Mouse (Mus musculus) induced T-regulatory cell, adult 2 months (primary cell): ENCODE measurements around the gene Bet1.
A peak's percentile ranks its signal among the peaks of the same experiment; 100 is the strongest.

Experiments
- DNase-seq: peaks from one replicate; pipeline ENCODE4 v3.0.0-alpha.2; 2012; ENCODE audit warnings: low read depth

Gene Bet1

DNA sequence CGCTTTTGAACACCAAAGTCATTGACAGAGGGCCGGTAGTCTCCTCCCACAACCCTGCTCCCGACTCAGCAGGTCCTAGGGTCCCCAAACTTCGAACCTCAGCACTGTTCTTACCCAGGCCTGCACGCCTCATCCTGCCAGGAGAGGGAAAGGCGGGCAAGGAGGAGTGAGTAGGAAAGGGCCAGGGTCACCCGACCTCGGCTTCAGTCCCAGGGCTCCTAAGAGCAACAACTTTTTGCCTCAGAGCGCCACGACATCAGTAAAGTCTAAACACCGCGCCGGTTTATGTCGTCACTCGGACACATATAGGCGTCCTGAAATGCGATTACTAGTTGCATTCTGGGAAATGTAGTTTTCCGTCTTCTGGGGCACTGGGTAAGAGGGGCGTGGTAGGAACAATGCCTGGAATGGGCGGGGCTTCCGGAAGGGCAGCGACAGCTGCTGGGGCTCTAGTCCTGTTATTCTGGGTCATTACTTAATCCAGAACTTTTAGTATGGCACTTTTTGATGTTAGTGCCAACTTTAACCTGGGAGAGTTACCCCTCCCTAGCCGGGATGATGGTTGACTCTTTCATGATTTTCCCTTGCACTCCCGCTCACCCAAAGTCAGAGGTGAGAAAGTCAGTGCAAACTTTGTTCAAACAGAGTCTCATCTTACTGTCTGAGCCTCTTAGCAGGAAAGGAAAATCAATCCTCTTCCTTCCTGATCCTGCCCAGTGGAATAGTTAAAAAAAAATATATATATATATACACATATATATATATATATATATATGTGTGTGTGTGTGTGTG lies at the start of gene Bet1:
Gene Bet1, minus strand, starts transcription at position 310 of the 792 bp plus-strand sequence.
- DNase-seq = peak; percentile 94

DNA sequence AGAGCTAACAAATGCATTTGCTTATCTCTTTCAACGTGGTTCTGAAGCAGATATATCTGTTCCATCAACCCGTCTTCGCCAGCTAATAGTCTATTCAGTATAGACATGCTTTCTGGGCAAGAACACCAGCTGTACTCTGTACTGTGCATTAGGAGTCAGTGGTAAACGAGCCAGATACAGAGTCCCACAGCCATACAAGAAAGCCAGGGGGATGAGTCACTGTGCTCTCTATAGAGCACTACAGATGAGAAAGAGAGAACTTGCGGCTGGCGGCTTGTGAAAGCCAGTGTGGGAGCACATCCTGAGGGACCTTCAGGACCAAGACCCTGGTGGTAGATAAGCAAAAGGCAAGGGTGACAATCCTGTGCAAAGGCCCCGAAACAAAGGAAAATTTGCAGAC lies 45.5 kb upstream of the Bet1 start:
- DNase-seq = no peak

DNA sequence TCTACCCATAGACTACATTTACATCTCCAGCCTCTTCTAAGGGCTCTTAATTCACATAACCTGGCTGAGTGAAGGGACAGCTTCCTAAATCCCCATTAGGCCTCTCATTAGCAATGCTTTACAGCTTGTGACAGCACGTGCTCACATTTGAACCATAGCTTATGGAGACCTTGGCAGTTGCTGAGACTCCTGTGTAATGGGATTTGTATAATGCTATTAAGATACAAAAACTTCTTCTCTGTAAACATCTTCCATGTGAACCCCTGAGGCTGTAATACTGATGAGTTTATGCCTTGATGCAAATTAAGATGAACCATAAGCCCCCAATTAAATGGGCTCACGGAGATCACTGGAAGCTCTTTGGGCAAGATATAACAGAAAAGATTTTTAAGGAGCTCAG lies 44.4 kb upstream of the Bet1 start:
- DNase-seq = no peak

DNA sequence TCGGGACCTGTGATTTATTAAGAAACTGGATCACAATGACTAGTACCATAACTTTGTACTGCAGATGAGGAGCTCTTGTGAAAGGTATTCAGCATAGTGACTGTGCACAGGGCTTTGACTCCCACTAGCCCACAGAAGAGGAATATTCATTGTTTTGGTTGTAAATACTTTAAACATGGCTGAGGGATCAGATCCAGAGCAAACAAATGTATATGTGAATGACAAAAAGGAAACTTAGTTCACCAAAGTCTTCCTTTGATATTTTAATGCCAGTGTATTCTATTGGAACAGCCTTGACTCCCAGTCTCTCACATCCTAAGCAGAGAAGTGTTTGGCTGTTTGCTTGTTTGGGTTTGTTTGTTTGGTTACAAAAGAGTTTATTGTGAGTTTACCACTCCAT lies 31.8 kb upstream of the Bet1 start:
- no peak for DNase-seq

DNA sequence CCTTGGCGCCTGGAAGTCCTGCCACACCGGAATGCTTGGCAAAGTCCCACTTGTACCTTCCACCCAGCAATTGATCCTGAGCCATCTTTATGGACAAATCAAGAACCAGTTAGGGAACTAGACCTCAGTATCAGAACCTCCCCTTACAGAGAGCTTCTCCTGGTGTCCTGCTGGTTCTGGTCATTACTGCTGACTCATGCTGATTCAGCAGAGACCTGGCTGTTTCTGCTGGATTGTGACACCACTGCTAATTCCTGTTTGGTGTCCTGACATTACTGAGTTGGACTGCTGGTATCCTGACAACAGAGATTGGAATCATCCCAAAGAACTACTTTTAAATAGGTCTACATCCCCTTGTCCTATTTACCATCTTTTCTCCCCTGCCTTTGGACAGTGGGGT lies 3.7 kb upstream of the Bet1 start:
- DNase-seq = no peak

- DNase-seq = no peak
Observed at GRCm38 (mm10) chr6:4072281-4072680, 14.5 kb downstream of the Bet1 start.

DNA sequence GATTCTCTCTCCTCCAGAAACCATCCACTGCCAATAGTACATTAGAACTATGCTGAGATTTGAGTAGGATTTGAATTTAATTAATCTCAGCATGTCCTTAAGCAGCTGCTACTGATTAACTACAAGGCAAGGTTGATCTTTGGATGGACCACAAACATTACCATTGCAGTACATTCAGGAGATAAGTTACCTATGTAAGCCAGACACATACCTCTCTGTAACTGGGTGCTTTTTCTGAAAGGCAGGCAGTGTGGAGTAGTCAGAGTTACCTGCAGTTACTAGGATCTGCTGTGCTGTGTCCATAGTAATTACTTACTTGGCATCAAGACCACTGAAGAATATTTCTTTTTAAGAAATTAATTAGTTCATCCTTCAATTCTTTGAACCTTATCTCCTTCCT lies 17.1 kb downstream of the Bet1 start:
- no peak for DNase-seq

DNA sequence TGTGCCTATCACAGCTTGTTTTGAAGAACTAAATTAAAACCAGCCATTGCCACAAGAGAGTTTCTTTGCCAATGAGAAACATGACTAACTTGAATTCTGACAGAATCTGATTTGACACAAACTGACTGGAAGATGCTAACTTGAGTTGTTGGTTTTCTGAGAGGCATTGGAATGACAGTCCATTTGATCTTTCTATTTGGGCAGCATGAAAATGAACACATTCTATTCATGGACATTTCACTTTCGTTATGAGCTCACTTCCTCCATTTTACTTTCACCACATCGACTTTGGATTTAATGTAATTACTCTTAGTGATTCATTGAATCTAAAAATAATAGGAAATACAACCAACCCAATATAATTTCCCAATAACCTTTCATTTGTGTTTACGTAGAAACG lies 32.4 kb downstream of the Bet1 start:
- DNase-seq = no peak

GRCm38 (mm10) chr6:4052843-4053242 lies 33.9 kb downstream of the Bet1 start:
- DNase-seq = no peak

DNA sequence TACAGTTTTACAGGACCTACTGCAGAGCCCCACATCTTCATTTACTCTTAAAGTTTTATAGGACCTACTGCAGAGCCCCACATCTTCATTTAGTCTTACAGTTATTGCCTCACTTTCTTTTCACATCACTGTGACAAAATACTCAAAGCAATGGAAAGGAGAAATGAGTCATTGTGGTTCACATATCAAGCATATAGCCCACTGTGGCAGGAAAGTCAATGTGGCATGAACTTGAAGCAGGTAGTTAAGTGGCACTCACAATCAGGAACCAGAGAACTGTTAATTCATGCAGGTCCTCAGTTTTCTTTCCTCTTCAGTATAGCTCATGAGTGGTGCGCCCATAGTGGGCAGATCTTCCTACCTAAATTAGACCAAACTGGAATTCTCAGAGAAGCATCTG lies 39.6 kb downstream of the Bet1 start:
- no peak for DNase-seq

GRCm38 (mm10) chr6:4041821-4042220 lies 45.0 kb downstream of the Bet1 start:
- no peak for DNase-seq

DNA sequence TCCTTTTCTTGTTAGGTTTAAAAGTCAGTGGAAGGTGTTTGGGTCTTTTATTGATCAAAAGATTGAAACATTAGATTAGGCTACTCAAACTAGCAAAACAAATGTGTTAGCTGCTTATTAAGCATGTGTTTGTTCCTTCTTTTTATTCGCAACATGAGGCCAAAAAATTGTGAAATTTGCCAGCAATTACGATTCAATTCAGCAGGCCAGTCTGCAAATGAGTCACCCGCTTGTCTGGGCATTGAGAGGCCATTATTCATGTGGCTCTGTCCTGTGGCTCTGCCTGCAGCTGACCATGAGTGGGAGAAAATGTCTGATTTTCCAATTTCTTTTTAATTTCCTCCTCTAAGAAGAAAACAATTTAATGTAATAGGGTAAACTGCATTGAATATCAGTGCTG lies 55.8 kb downstream of the Bet1 start:
- DNase-seq = no peak
